Mouse (Mus musculus) lung, postnatal 0 days (tissue): Measurements from ENCODE around the gene Rbm4.
A peak's percentile ranks its signal among the peaks of the same experiment; 100 is the strongest.

Experiments used
- CTCF ChIP-seq: IDR thresholded peaks from 2 replicates; pipeline ENCODE4 v1.5.1; 2016; ENCODE audit warnings: antibody characterized with exemption, mild to moderate bottlenecking
- EP300 ChIP-seq: IDR thresholded peaks from 2 replicates; pipeline ENCODE4 v1.6.1; 2016; ENCODE audit warnings: antibody characterized with exemption, mild to moderate bottlenecking, control low read depth

DNA sequence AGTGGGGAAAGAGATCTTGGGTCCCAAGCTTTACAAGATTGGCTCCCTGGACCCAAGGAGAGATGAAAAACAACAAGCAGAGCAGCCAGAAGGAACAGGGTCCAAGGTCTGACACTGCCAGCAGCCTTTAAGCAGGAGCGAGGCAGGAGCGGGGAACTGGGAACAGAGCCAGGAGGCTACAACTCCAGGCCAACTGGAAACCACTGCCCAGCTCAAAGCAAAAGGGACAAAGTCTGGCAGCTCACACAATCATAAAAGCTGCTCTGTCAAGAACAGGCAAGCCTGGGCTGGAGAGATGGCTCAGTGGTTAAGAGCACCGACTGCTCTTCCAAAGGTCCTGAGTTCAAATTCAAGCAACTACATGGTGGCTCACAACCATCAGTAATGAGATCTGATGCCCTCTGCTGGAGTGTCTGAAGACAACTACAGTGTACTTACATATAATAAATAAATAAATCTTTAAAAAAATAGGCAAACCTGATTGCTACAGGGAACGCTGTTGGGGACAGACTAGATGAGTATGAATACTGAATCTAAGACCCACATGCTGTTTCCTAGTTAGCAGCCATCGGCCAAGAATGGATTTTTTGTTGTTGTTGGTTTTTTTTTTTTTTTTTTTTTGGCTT is 27.1 kb upstream of the Rbm4 start:
- TF ChIP-seq CTCF (peak; percentile 29), EP300 (no peak)
